Mouse (Mus musculus) erythroblast, embryonic 14.5 days (primary cell): ENCODE measurements around the gene Smpd1.

Source experiments
- GATA1 ChIP-seq: IDR thresholded peaks from 2 replicates; pipeline ENCODE4 v1.6.1; 2012; ENCODE audit warnings: low read length, inconsistent platforms, mixed read lengths
- TAL1 ChIP-seq: IDR thresholded peaks from 3 replicates; pipeline ENCODE4 v1.6.1; 2012; ENCODE audit warnings: low read length, inconsistent platforms, mixed read lengths

DNA sequence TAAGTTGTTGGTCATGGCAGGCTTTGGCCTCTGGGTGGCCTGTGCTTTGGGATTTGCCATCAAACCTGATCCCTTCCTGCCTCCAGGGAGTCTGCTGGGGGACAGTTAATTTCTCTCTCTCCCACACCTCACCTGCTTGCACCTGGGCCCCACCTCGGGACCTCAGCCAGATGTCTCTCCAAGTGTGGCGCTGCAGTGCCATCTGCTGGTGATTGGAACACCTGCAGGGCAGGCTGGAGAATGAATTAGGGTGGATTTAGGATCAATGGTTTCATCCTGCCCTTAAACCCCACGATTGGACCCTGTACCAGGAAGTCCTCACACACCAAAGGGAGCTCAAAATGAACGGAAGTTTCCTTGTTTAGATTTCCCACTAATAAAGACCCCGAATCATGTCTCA lies 39.0 kb upstream of the Smpd1 start:
- TF ChIP-seq TAL1 (no peak), GATA1 (no peak)
